Mouse (Mus musculus) liver, embryonic 14.5 days (tissue): ENCODE measurements at regions not wholly inside any gene's neighbourhood (a gene's known extent, or its start where the extent isn't known, plus 50 kb on each side); places are given as distances from the start of the nearest gene placed in this dataset.
A peak's percentile ranks its signal among the peaks of the same experiment; 100 is the strongest.

Experiments used
- ATAC-seq: fragments of 200-750 bp; cut with Nextera tagmentation; 2 replicates; pipeline ENCODE4 v1.8.0; 2017; ENCODE audit warnings: moderate number of reproducible peaks, mild to moderate bottlenecking, moderate library complexity; ENCODE audit not compliant: insufficient read depth
- DNase-seq, 3 experiments: peaks; one replicate each; pipeline ENCODE4 v3.0.0-alpha.2; 2012 to 2013; ENCODE audit warnings: low read depth in 3 of 3, low spot score in 3 of 3
- H3K27ac ChIP-seq: fragments of 300-500 bp; sonication (generic); 2 replicates; pipeline ENCODE4 v1.5.1; 2014; ENCODE audit warnings: moderate library complexity, mild to moderate bottlenecking, control low read depth, inconsistent platforms
- H3K27me3 ChIP-seq: fragments of 300-500 bp; sonication (generic); 2 replicates; pipeline ENCODE4 v1.6.1; 2014; ENCODE audit warnings: mild to moderate bottlenecking, low read length, moderate library complexity; ENCODE audit not compliant: control insufficient read depth, insufficient read depth
- H3K36me3 ChIP-seq: fragments of 300-500 bp; sonication (generic); replicated peaks from 2 replicates; pipeline ENCODE4 v1.6.1; 2014; ENCODE audit warnings: low read depth; ENCODE audit not compliant: control insufficient read depth, insufficient read depth
- H3K4me1 ChIP-seq, 2 experiments: fragments of 200-500 bp in 1 of 2; fragments of 300-500 bp in 1 of 2; sonication (generic) in 1 of 2; replicated peaks; 2 replicates each; pipeline ENCODE4 v1.6.1; 2012 to 2014; ENCODE audit warnings: antibody characterized with exemption in 1 of 2, inconsistent platforms in 1 of 2, low read length in 1 of 2; ENCODE audit not compliant: control insufficient read depth in 2 of 2, insufficient read depth in 2 of 2
- H3K4me2 ChIP-seq: fragments of 300-500 bp; sonication (generic); 2 replicates; pipeline ENCODE4 v1.6.1; 2014; ENCODE audit warnings: low read depth, mild to moderate bottlenecking, control low read depth, moderate library complexity
- H3K4me3 ChIP-seq, 2 experiments: fragments of 200-500 bp in 1 of 2; fragments of 300-500 bp in 1 of 2; sonication (generic) in 1 of 2; 2 replicates each; pipeline ENCODE4 v1.5.1; 2012 to 2014; ENCODE audit warnings: low read depth in 2 of 2, low read length in 2 of 2, mild to moderate bottlenecking in 2 of 2, control low read depth in 1 of 2, inconsistent platforms in 1 of 2, moderate library complexity in 1 of 2; ENCODE audit not compliant: insufficient read depth in 1 of 2
- H3K9ac ChIP-seq: fragments of 300-500 bp; sonication (generic); replicated peaks from 2 replicates; pipeline ENCODE4 v1.6.1; 2014; ENCODE audit warnings: mild to moderate bottlenecking, control low read depth, moderate library complexity
- H3K9me3 ChIP-seq: fragments of 300-500 bp; sonication (generic); 2 replicates; pipeline ENCODE4 v1.6.1; 2016; ENCODE audit warnings: low read length, mixed read lengths; ENCODE audit not compliant: control insufficient read depth
- CTCF ChIP-seq: IDR thresholded peaks from 2 replicates; pipeline ENCODE4 v1.5.1; 2016; ENCODE audit warnings: antibody characterized with exemption, low read depth, control low read depth
- EP300 ChIP-seq: IDR thresholded peaks from 2 replicates; pipeline ENCODE4 v1.6.1; 2016; ENCODE audit warnings: antibody characterized with exemption, low read depth
- WGBS: fragments of 180-500 bp; shearing (Covaris S2); extraction: QIAGEN DNeasy Blood & Tissue Kit; methylation state at CpG from one replicate; pipeline ENCODE4 v1.1.7; 2014; ENCODE audit not compliant: insufficient replicate concordance; 5-methylcytosine and 5-hydroxymethylcytosine counted together

DNA sequence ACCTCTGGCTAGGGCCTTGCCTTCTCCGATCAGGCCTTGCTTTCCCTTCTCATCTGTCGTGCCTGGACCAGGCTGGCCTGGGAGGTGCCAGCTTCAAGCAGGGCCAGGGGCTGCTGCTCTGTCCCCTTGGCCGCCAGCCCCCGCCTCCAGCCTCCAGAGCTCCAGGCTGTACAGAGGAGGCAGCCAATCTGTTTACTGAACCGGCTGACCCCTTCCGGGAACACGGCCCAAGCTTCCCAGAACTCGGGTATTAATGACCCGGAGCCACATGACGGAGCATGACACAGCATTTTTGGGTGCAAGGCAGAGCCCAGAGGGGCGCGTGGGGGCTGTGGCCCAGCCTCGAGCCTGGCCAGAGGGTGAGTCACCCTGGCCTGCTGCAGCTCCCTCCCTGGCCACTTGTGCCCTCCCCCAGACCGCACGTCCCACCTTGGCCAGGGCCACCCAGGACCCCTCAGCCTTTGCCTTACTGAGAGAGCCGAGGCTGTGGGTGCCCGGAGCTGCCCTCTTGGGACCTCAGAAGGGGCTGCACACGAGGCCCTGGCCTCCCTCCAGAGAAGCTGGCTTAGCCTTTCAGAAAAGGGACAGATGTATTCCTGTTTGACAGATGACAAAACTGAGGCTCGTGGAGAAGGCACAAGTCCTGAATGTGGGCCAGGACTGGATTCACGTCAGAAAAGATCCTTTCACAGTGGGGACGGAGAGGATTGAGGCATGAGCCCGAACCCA, 75.6 kb upstream of the Tmem189 start:
- Histone ChIP-seq H3K9me3 (no peaks in the 10 kb centered on the region), H3K27ac (peak overlapping the region; percentile 43), H3K4me2 (peak overlapping the region; percentile 56), H3K4me1 (peaks cover 15 to 17% of the 10 kb centered on the region in 2 experiments), H3K36me3 (no peaks in the 10 kb centered on the region), H3K9ac (peak overlapping the region; percentile 44), H3K4me3 (no peak overlapping the region), H3K27me3 (no peaks in the 10 kb centered on the region)
- ATAC-seq (peak; percentile 81), DNase-seq (peak; percentile 53 to 79 (median 74))
- WGBS, result 23% methylated on average over 22 of the region's 22 CpGs
- TF ChIP-seq CTCF, result peak; percentile 15; the same call in 1 of the 2 replicates
- TF ChIP-seq EP300, result peak; percentile 52

DNA sequence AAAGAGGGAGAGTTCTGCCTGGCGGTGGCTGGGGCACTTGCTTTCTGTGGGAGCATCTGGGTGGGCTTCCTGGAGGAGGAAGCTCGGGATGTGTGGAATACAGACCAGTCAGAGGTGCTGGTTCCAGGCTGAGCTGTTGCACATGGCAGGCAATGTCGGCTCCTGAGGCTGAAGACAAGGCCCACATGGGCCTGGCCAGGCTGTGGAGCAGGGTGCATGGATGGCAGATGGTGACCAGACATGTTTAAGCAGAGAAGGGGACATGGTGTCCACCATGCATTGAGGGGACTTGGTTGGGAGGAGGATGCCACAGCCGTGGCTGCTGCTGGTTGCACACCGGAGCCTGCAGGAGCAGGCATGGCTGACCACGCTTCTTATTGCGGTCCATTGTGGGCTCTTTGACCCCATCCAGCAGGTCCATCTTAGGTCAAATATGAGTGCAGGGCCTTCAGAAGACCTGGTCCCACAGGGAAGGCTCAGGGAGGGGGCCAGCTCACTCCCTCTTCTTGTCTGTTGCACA, 74.3 kb upstream of the Tmem189 start:
- peaks cover 15 to 23% of the 10 kb centered on the region in 2 experiments for H3K4me1 ChIP-seq
- no peak overlapping the region for H3K4me2 ChIP-seq
- H3K27me3 ChIP-seq, result no peaks in the 10 kb centered on the region
- TF ChIP-seq EP300, result no peak
- TF ChIP-seq CTCF, result no peak
- no peaks in the 10 kb centered on the region for H3K36me3 ChIP-seq
- H3K9ac ChIP-seq, result no peak overlapping the region
- ATAC-seq (no peak), DNase-seq (no peak)
- no peaks in the 10 kb centered on the region for H3K9me3 ChIP-seq
- no peak overlapping the region for H3K4me3 ChIP-seq
- 75% methylated on average over 7 of the region's 7 CpGs for WGBS
- H3K27ac ChIP-seq, result no peak overlapping the region

DNA sequence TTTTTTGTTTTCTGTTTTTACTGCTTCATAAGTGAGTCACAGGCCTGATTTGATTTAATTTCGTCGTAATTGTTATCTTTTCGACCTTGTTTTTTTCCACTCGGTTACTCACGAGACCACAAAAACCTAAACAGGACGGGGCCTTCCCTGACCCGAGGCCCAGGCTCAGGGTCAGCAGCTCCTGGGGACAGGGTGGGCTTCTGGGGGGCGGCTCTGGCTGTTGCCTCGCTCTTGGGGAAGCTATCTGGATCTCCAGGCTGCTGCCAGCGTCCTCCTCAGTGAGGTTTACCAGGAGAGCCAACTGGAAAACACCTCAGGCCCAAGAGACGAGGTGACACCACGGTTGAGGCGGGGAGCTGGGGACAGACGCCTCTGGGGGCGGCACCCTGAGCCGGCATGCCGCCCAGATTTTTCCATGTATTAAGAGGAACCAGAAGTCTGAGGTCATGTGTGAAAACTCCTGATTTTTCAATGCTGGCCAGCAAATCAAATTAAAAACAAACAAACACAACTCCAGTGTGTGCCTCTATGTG, 71.8 kb upstream of the Tmem189 start:
- ATAC-seq, result no peak
- H3K9ac ChIP-seq, result no peak overlapping the region

DNA sequence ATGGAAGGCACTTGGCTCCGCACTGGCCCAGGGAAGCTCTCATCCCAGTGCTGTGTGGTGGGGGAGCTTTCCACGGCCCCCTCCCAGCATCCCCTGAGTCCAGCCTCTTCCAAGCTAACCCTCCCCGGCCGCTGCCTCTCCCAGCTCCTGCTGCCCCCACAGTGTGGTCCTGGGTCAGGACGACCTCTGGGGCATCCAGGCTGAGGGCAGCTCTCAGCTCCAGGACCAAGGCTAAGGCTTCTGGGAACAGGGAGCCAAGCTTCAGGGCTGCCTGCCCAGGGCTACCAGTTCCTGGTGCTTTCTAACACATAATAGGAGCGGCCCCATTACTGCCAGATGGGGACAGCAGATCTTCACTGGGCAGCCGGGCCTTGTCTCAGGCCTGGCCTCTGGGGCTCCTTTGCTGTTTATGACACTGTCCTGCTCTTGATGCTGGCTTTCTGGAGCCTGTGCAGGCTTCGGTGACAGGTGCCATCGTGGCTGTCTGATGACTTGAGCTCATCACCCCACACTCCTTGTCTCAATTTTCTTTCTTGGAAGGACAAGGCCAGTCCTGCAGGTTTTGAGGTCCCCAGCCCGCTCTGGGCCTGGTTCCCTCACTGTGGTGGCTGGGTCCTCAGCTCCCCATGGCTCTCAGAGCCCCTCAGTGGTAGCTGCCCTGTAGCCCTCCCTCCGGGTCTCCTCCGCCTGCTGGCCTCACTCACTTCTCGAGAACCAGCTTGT, 71.2 kb upstream of the Tmem189 start:
- Histone ChIP-seq H3K27me3 (no peaks in the 10 kb centered on the region), H3K9me3 (no peaks in the 10 kb centered on the region), H3K4me3 (no peak overlapping the region), H3K4me1 (peaks cover 18 to 32% of the 10 kb centered on the region in 2 experiments), H3K4me2 (no peak overlapping the region), H3K9ac (no peak overlapping the region), H3K36me3 (no peaks in the 10 kb centered on the region), H3K27ac (no peak overlapping the region)
- 68% methylated on average over 13 of the region's 13 CpGs for WGBS
- no peak for TF ChIP-seq EP300
- no peak for TF ChIP-seq CTCF
- no peak for DNase-seq
- ATAC-seq, result no peak

More for the DNA sequence above, 71.8 kb upstream of the Tmem189 start:
- 56% methylated on average over 17 of the region's 17 CpGs for WGBS
- Histone ChIP-seq H3K27ac (no peak overlapping the region), H3K4me1 (peaks cover 18 to 32% of the 10 kb centered on the region in 2 experiments), H3K27me3 (no peaks in the 10 kb centered on the region), H3K36me3 (no peaks in the 10 kb centered on the region), H3K4me2 (no peak overlapping the region), H3K9me3 (no peaks in the 10 kb centered on the region), H3K4me3 (no peak overlapping the region)
- DNase-seq, result no peak
- TF ChIP-seq EP300, result no peak
- no peak for TF ChIP-seq CTCF
